Mouse (Mus musculus) lung, postnatal 4 days (tissue): ENCODE data around the gene Polr1b.

Source experiments
- DNase-seq, 2 experiments: peaks; one replicate each; pipeline ENCODE4 v3.0.0; 2021

The Polr1b gene

DNA sequence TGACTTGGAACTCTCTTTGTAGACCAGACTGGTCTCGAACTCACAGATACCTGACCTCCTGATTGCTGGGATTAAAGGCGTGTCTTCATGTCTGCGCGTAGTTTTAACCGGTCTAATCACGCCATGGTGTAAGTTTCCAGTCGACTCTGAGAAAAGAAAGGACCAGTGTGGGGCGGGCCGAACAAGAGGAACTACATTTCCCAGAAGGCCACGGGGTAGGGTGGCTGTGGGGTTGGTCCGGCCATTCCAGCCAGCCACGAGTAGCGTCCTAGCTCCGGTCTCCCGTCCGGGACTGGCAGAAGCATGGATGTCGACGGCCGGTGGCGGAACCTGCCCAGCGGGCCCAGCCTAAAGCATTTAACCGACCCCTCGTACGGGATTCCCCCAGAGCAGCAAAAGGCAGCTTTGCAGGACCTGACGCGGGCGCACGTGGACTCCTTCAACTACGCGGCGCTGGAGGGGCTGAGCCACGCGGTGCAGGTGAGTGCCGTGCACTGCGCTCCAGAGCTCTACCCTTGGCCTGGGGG lies at the start of gene Polr1b:
Gene Polr1b, plus strand, starts transcription at position 212 of the 527 bp plus-strand sequence.
- DNase-seq = peak; percentile 93 to 94

GRCm38 (mm10) chr2:129052451-129052983 lies 48.3 kb upstream of the Polr1b start:
- DNase-seq = no peak

DNA sequence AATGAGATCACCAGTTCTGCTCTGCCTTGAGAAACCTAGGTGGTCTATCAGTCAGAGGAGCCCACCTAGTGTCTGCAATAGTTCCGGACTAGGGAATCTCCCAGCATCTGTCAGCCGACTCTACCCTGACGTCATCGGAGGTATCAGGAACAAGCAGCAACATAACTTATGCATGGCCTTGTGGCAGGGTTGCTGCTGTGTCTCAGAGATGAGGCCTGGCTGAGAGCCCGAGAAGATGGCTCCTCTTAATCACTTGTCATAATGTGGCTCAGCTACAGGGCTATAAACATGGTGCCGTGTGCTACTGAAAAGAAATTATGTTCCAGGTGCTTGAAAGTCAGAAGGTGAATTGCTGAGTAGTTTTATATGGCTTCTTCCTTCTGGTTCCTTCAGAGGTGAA lies 45.1 kb upstream of the Polr1b start:
- no peak for DNase-seq

- DNase-seq = peak in 1 of 2 experiments; percentile 33
These were observed 44.2 kb upstream of the Polr1b start for GRCm38 (mm10) chr2:129056597-129056996.

GRCm38 (mm10) chr2:129057256-129057655 lies 43.5 kb upstream of the Polr1b start:
- DNase-seq = no peak

DNA sequence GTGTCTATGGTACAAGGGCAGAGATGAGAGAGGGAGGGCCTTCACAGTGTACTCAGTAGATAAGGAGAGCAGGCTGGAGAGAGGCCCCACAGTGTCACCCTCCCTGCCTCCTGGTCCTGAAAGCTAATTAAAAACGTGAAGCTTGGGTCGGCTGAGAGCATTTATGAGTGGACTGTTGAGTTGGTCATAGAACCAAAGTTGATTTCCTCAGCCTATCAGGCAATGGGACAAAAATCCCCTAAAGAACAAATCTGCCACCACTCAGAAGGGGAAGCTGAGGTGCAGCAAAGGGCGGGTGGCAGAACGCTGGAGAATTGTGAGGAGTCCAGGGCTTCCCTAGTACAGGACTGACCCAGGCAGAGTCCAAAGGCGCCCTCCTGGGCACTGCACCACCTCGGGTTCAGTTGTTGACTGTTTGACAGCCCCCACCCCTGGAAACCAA lies 42.9 kb upstream of the Polr1b start:
- DNase-seq = no peak

- no peak for DNase-seq
These were observed 39.2 kb upstream of the Polr1b start for GRCm38 (mm10) chr2:129061456-129062059.

DNA sequence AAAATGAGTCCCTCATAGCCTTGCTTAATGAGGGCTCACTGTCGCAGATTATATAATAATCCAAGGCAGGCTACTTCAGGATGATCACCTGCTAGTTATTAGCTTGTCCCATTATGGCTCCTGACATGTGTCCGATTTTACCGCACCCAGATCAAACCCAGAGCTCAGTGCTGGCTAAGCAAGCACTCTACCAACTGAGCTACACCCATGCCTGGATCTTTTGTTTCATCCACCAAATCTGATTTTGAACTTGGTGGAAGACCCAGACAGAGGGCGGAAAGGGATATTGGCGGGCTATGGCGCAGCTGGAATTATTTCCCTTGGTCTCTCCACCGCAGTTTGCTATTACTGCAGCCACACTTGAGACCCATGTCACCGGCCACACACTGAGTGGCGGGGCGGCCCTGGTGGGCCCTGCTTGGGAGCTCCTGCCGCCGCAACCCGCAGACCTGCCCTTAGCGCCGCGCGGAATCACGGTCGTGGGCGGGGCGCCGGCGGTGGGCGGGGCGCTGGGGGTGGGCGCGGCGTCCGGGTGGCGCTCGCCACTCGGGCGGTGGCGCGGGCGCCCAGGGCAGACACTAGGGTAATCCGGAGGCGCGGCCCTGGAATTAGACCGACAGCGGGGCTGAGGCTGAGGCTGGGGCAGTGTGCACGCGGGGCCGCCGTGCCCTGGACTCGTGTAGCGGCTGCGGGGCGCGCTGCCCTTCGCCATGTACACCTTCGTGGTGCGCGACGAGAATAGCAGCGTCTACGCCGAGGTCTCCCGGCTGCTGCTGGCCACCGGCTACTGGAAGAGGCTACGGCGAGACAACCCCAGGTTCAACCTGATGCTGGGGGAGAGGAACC lies 35.1 kb upstream of the Polr1b start, which contains the start of gene Ttl:
Gene Ttl, plus strand, starts transcription at position 506 of the 846 bp plus-strand sequence.
- DNase-seq = peak; percentile 83 to 89

DNA sequence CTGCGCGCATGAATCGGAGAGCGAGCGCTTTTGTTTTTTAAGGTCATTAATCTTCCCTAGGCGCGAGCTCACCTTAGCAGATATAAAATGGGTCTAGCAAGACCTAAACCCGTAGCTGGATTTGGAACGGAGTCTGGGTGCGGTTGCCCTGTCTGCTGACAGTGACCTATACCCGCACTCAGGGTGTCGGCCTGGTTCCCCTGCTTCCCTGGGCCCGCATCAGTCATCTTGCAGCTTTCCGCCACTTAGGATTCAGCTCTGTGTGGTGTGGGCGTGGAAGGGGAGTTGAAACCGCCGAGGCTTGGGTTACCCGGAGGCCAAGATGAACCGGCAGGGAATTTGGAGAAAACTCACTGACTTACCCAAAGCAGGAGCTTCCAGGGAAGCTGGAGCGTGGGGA lies 34.5 kb upstream of the Polr1b start:
- DNase-seq = peak; percentile 60 to 68

- DNase-seq = no peak
These were observed 30.5 kb upstream of the Polr1b start for GRCm38 (mm10) chr2:129070296-129070695.

- peak in 1 of 2 experiments; percentile 32 for DNase-seq
These were observed 22.5 kb upstream of the Polr1b start for GRCm38 (mm10) chr2:129078313-129078712.

GRCm38 (mm10) chr2:129079194-129079593 lies 21.6 kb upstream of the Polr1b start:
- DNase-seq = no peak

DNA sequence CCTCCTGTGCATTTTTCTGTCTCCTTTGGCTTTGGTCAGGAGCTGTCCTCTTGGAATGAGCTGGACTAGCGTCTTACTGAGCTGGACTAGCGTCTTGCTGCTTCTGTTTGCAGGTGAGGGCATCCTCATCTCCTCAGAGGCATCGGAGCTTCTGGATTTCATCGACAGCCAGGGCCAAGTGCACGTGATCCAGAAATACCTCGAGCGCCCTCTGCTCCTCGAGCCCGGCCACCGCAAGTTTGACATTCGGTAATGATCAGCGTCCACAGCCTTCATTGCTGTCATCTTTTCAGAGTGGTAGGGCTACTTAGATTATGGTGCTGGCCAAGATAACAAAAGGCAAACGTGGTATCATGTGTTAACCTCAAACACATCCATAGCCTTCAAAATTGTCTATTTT lies 19.7 kb upstream of the Polr1b start:
- DNase-seq = no peak

DNA sequence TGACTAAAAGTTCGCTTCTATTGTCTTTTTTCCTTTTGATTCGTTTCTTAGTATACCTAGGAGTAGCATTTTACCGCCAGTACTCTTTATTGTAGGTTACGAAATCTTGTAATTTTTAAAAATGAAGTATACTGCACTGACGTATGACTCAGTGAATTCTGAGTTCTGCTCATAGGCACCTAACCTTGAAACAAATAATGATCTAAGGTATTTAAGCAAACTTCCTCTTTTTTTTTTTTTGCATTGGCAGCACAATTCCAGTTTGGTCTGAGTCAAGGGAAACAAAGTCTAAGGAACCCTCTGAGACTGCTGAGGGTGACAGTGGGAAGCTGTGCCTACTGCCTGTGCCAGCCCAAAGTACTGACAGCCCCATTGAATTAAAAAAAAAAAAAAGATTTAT lies 17.3 kb upstream of the Polr1b start:
- DNase-seq = no peak

DNA sequence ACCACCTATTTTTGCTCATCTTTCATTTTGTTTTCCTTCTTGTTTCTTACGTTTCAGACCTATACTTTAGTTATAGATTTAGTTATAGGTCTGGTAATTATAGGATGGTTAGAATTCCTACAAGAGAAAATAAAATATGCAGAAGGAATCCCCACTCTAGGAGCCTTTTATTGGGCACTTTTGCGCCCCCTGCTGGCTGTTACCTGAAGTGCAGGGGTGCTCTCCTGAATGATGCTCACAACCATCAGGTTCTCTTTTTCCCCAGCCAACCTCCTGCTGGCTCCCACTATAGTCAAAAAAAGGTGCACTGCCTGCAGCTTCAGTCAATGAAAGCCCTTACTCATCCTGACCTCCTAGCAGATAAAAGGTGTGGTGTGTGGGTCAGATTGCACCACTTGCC lies 15.8 kb upstream of the Polr1b start:
- peak in 1 of 2 experiments; percentile 21 for DNase-seq

GRCm38 (mm10) chr2:129087520-129087919 lies 13.3 kb upstream of the Polr1b start:
- DNase-seq = no peak

GRCm38 (mm10) chr2:129090370-129090769 lies 10.4 kb upstream of the Polr1b start:
- DNase-seq = no peak

DNA sequence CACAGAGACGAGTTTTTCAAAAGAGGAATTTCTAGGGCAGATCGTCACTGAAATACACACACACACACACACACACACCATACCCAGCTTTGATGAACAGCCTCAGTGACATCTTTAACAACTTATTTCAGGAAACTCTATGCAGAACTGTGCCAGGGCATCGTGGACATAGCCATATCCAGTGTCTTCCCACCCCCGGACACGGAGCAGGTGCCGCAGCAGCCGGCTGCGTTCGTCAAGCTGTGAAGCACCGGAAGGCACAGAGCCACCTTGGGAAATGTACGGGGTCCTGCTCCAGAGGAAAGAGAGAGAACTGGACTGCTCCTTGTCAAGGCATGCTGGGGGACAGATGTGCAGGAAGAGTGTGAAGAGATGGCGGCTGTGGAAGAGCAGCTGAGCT lies 8.0 kb upstream of the Polr1b start:
- no peak for DNase-seq

DNA sequence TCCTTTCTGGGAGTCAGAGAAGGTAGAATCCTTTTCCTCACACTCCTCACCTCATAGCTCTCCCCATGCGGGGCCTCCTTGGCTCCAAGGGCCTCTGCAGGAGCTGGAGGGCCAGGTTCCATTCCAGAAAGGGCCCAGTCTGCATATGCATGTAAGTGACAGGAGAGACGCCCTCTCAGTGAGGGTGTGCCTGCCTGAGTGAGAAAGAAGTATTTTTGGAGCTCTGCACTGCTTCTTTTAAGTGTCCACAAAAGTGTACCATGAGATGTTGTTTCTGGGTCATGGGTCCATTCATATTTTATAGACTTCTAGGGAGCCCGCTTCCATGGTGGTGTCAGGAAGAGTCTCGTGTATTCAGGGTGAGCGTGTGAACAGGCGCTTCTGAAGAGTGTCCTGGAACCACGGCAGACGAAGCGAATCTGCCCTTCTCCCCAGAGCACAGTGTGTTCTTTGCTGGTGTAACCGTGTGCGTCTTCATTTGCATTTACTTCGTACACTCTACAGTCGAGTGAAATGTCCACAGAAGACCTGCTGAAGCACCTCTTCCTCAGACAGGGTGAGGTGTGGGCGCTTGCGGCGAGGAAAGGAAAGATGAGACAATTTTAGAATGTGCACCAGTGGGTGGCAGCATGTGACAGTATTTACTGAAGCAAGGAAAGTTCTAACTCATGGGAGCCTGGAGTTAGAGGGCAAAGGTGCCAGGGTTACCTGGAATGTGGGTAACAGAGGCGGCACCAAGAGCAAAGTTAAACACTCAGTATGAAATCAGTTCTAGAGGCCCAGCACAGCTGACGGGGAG lies 6.7 kb upstream of the Polr1b start:
- no peak for DNase-seq

DNA sequence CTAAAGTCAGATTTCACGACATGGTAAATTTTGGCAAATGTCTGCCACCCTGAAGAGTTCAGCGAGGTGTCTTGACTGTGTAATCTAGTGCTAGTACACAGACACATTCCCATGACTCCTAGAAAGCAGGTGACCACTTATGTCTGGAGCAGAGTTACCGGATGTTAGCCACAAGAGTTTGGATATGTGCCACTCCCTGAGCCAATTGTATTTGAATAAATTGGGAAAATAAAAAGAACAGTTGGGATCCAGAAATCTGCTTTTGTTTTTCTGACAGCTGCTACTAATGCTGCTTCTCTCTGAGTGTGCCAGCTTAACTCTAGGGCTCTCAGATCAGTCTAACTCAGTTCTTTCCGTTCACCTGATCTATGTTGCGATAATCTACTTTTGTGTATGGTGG lies 12.1 kb downstream of the Polr1b start:
- no peak for DNase-seq

DNA sequence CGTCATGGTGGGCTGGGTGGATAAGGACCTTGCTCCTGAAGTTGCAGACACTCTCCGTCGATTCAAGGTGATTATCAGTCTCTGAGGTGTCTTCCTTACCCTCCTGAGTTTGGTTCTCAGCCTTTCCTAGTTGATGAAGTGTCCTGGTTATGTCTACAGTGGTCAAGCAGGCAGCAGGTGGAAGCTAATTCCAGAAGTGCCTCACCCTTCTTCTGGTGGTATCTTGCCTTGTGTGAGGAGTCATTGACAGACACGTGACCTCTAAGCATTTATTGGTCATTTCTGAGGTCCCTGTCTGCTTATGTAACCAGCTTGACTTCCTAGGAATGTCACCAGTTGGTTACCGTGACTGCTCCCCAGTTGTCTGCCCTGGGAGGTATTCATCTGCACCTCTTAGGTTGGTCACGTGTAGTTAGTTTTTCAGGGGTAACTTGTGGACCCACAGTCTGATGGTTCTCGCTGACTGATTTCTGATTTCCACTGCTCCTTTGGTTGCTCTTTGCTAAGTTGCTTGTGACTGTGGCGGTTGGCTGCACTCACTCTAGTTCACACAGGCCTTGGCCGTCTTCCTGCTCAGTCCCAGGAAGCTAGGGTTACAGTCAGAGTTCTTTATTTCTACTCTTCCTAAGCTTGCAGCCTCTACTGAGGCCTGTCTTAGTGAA lies 15.0 kb downstream of the Polr1b start:
- DNase-seq = no peak

DNA sequence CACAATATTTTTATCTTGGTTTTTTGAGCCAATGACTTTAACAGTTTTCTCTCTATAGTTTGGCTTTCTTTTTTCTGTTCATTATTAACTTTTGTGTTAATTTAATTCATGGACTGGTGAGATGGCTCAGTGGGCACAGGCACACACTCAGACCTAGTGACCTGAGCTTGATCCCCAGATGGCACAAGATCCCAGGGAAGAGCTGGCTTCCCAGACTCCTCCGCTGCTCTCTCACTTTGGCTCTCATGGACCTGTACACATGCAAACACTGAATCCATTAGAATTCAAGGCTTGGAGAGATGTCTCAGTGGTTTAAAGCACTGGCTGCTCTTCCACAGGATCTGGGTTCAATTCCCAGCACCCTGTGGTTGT lies 15.6 kb downstream of the Polr1b start:
- no peak for DNase-seq
